Mouse (Mus musculus): Measurements from ENCODE around the gene Agap3.

- no peak for TF ChIP-seq POLR2A (IDR thresholded peaks at IDR 0.05; ENCODE audit: low read depth, low read length)
- TF ChIP-seq CTCF (IDR thresholded peaks at IDR 0.05; ENCODE audit: extremely low read depth, insufficient read depth, insufficient read length, insufficient replicate concordance) = no peak
Measured at GRCm38 (mm10) chr5:24452691-24453233, 785 bp downstream of the Agap3 start.
